Mouse (Mus musculus): ENCODE results near the gene Rin2.

DNA sequence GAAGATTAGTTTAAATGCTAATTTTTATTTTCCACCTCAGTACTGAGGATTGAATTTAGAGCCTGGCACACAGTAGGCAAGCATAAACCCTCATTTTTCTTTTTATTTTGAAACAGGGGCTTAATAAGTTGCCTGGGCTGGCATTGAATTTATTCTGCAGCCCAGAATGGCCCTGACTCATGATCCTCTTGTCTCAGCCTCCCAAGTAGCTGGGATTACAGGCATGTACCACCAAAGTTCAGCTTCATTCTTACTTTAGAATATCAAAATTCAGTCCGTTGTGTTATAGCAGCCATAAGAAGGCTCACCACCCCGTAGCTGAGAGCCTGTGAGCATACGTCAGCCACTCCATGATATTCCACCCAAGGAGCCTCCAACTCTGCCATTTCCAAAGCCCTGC lies 191.2 kb downstream of the Rin2 start:
- no peak for TF ChIP-seq CTCF (IDR thresholded peaks at IDR 0.05; ENCODE audit: low read depth)
- TF ChIP-seq EP300 (IDR thresholded peaks at IDR 0.05; ENCODE audit: low read depth) = no peak
